Mouse (Mus musculus) erythroblast, adult 5-6 weeks (primary cell): Measurements from ENCODE around the gene Car10. TPM values are rescaled to one million over a fixed set of nuclear protein-coding genes. Genes with fewer than 3 reads are reported as not detected.

Experiments used
- ATAC-seq: replicated peaks from 2 replicates; pipeline ENCODE4 v1.8.0; 2016; ENCODE audit warnings: moderate number of reproducible peaks, mild to moderate bottlenecking, moderate TSS enrichment, inconsistent platforms; ENCODE audit not compliant: poor library complexity, low FRiP score, severe bottlenecking
- total RNA-seq, 2 experiments: library from RNA; stranded (forward) in 1 of 2; stranded (reverse) in 1 of 2; fragments of 150-400 nt in 1 of 2; fragments of 200-764, 138-1000 nt in 1 of 2; gene quantifications; 2 replicates each; pipeline versions ENCODE4 v1.2.3 to v1.2.4; 2015 to 2017; ENCODE audit warnings: low replicate concordance in 2 of 2

Car10 gene
- total RNA-seq, 2 experiments from 2014 or later = 0.60 TPM; not detected in 1

DNA sequence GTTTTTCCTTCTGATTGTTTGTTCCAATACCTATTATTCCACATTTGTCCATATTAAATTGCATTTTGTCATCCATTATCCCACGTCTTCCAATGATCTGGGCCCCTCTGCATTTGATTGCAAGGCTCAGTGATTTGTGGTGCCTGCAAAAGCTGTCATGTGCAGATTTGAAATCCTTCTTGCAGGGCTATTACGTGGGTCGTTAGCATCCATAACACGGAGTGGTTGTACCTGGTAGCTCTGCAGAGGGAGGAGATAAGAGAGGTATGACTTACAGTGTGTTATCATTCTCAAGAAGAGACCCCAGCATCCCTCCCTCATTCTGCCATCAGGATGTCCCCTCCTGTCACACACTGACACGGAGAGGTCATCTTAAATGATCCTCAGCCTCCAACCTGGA is 451.1 kb downstream of the Car10 start:
- no peak for ATAC-seq

DNA sequence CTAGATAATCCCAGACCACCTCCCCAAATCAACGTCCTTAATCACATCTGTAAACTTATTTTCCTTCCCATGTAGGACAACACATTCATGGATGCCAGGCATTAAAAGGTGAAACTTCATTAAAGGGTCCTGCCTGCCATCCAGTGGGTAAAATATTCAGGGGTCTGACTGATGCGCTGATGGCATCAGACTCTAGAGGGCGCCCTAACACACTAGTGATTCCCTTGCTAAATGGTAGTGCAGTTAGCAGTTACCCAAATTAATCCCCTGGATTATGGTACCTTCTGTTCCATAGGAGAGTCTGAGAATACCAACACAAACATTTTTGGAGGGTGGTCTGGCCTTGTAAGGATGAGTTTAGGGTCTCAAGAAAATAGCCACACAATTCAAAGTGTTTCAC is 453.1 kb downstream of the Car10 start:
- no peak for ATAC-seq

DNA sequence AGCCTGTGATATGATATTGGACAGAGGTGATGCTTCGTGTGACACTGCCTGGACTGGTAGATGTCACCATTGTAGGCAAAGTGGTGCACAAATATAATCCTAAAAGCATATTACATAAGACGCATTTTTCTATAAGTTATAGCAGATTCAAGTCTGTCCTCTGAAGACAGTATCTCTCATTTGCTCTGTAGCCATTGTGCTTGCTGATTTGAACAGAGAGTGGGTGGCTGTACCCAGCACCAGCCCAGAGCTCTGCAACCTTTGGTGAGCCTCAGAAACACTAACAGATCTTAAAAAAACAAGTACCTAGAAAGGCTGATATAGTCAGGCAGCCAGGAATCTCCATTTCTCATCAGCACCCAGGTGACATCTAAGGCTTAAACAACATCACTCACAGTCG is 461.3 kb downstream of the Car10 start:
- ATAC-seq = no peak

DNA sequence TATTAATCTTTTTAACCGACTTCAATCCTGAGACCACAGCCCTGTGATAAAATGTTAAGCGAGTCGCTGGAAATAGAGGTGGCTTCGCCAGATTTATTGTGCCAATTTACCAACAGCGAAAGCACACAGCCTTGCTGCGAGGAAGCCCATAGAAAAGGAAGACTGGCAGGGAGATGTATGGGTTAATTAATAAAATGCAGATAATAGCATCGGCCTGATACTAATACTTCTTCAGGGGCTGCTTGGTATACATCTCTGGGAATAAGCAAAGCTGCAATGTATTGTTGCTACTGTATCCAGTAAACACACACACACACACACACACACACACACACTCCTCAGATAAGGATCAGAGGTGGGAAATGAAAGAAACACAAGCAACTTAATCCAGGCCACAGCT is 462.7 kb downstream of the Car10 start:
- no peak for ATAC-seq

DNA sequence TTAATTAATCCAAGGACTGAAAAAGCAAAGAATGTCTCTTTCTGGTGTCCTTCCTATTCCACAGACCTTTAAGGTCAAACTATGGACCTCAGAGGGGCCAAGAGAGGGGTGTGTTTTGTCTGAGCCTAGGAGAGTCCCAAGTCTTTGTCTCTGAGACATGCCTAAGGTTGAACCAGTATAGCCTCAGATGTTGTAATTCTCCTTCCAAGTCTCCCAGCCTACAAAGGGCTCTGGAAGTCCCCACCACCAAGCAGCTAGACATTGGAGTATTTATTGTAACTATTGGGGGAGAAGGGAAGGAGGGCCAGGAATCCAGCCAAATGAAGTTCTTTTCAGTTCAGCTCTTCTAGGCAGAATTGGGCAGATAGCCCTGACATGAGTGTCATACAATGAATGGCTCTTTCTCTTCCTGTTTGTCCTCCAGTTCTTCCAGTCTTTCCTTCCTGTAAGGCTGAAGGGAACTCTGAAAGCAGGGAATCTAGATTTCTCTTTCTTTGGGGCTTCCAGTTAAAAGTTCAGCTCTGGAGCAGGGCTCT is 464.6 kb downstream of the Car10 start:
- ATAC-seq = no peak

DNA sequence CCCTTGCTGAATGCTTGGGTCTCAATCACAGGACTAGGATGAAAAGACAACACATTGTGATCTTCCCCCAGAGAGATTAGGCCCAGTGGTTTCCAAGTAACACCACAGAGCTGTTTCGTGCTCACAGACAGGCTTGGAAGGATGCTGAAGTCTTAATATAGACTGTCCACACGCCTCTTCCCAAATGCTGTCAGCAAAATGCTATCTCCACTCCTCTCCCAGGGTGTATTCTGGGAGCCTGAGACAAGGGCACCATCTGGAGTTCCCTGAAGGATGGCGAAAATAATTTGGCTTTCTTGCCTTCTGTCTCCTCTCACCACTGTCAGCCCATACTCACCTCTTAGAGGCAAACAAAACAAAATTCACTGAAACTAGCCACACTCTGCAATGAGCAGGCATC is 467.9 kb downstream of the Car10 start:
- ATAC-seq = no peak

DNA sequence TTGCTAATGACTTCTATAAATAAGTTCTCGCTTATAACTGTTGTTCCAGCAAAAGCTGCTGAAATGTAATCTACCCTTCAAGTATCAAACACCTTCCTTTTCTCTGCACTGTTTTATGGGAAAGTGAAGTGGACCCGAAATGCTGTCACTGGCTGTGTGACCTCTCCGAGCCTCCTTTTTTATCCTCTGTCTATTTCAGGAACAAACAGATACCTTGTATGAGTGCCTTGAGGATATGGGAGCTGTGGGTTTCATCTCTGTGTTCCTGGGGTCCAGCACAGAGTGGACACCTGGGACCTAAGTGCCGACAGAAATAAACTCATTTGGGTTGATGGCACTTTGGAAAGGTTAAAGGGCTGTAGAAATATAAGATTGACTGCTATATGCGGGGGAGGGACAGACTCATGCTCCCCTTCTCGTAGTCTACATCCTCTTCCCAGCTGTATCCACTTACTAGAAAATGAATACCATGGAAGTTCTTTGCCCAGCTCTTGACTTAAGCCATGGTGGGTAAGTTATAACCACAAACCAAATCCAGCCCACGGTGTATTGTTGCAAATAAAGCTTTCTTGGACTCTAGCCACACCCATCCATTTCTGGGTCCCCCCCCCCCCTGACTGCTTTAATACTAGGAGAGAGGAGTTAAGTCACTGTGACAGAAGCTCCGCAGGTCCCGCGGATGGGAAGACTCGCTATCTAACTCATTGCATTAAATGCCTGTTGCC is 474.3 kb downstream of the Car10 start:
- ATAC-seq = no peak

DNA sequence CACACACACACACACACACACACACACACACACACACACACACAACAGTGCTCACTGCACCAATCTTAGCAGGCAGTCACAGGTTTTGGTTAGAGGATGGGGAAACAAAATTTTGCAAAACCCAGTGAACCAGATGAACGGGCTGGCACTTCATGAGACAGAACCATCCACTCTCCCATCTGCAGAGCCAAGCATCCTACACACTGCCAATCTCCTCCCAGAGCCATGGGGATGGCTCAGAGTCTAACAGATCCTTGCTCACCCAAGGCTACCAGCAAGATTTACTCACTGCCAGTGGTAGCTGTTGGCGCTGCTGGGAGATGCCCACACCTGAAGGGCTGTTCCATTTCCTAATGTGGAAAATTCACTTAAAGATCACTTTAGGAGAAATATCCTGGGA is 479.6 kb downstream of the Car10 start:
- no peak for ATAC-seq

DNA sequence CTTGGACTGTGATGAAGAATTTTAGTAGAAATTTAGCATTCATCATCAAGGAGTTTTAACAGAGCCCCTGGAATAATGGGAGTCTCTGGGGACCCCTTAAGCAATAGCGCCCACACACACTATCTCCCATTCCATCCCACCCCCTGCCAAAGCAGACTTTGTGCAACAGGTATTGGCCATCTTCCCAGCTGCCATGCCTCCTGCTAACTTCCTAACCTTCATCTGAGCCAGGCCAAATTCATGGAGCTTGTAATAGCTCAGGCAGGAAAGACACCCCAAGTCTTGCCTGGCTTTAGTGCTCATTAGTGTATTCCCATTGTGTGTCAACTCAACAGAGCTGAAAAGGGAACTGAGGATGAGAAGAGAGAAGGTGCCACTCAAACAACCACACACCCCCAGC is 481.8 kb downstream of the Car10 start:
- no peak for ATAC-seq

DNA sequence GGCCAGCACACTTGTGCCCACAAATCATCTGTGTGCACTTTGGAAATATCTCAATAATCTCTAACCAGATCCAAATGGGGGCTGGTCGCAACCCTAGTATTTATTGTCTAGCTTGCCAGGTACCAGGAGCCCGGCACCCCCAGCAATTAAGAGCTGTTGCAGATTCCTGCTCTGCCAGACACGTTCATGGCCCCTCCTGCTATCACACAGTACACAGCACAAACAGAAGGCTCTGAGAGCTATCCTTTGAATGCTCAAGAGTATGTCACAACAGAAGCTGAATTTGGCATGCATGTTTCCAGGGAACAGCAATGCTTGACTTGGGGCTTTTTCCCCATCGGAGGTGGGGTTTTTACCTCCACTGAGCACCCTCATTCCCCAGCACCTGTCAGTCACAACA is 483.5 kb downstream of the Car10 start:
- no peak for ATAC-seq

DNA sequence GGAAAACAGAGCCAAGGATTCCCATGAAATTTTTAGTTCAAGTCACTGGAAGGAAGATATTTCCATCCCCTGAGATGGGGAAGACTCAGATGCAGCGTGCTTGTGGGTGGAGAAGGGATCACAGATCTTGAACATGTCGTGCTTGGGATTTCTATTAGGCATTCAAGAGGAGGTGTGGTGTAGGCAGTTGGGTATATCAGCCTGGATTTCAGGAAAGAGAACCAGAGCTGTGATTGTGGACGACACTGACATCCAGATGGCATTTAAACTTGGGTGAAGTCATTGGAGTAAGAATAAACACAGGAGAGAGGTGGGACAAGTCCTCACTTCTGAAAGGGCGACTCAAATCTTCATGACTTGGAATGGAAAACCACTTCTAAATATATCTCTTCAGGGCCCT is 490.0 kb downstream of the Car10 start:
- no peak for ATAC-seq

DNA sequence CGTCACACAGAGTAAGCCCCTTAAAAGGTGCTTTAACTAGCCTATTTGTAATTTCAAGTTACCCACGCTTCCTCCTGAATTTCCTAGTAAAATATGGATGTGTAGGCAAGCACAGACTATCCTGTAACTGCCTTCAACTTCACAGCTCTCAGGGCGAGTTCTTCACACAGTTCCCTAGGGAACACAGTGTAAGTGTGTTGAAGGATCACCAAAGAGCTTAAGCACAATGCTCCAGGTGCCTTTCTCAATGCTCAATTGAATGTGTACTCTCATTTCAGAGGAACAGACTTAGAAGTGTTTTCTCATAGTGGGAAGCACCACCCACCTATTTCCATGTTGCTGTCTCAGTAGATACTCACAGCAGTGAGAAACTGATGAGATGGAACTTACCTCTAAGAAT is 492.8 kb downstream of the Car10 start:
- no peak for ATAC-seq

DNA sequence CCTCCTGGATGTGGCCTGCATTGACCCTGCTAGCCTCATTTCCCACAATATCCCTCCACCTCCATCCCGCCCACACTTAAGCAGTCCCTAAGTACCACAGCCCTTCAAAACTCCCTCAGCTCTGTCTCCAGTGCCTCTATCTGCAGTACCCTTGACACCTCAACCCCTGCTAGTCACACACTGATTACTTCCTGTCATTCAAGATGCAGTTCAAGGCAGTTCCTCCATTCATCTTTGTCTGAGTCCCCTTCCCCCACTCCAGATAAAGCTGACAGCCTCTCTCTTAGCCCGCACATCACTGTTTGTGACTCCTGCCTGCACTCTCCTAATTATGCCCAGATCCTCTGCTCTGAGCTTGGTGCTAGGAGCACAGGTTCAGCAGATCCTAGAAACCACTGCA is 496.2 kb downstream of the Car10 start:
- ATAC-seq = no peak

DNA sequence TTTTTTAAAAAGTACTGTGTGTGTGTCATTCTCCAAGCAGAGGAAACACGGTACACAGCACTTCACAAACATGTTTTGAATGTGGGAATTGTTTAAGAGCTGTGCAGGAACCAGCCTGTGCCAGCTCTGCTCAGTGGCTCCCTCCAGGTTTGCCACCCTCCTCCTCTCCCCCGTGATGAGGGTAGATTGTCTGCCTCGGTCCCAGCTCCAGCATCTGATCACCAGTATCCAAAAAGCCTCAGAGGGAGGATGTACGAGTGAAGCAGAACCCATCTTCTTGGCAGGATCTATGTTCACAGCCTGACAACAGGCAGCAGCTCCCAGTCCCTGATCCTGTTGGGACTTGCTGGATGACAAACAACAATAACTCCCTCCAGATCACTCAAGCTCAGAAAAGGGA is 500.3 kb downstream of the Car10 start:
- no peak for ATAC-seq

DNA sequence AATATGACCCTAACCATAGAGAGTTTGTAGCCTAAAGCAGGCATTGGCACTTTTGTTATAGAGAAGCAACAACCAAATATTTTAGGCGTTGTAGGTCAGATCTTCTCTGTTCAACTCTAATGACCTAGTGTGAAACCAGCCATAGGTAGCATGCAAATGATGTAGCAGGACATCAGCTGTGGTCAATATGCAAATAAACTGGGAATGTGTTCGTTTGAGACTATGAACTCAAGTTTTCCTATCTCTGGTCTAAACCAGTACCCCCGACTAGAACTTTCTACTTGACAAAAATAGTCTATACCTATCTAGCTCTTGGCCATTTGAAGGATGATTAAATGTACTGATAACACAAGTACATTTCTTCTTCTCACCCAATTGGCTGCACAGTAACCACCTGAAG is 501.9 kb downstream of the Car10 start:
- no peak for ATAC-seq

DNA sequence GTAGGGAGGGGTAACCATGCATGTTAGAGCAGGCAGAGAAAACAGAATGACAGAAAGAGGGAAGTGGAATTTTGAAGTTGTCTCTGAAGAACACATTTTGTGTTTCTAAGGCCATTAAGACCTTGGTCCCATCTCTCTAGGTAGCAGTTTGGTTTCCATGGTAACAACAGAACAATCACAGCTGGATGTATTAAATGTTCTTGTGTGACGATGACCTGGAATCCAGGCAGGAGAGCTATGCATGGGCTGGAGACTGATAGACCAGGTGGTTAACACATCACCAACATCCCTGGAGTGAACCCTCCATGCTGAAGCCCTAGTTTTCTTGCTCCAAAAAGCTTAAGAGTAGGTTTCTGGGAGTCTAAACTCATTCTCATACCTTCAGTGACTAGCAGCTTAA is 505.7 kb downstream of the Car10 start:
- ATAC-seq = no peak

DNA sequence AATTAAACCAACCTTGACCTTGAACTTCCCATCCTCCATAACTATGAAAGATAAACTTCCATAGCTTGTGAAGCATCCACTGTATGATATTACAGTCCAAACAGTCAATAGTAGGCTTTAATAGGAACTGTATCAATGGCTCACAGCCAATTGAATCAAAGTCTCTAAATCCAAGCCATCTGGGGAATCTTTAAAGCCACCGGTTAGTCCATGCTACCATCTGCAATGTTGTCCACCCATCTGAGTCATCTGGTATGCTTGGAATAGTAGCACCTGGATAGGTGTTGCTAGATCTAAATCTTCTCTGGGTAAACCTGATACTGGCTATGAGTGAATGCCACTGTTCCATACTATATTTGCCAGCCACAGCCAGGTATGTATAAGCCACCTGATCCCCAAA is 509.3 kb downstream of the Car10 start:
- no peak for ATAC-seq

DNA sequence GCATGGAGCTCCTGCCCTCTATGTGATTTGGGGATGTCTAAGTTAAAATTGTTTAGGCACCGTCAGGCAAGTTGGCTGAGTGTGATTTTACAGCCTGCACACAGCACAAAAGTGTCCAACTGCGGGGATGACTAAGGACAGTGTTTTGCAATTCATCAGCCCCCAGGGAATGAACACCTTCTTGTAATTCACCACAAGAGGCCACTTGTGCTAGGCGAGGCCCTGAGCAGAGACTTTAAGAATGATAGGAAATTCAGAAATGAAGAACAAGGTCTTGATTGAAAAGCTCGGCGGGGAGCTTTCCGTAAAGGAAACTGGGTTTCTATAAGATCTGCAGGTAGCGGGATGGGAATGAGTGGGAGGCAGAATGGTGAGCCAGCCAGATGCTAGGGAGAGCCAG is 510.9 kb downstream of the Car10 start:
- ATAC-seq = no peak

DNA sequence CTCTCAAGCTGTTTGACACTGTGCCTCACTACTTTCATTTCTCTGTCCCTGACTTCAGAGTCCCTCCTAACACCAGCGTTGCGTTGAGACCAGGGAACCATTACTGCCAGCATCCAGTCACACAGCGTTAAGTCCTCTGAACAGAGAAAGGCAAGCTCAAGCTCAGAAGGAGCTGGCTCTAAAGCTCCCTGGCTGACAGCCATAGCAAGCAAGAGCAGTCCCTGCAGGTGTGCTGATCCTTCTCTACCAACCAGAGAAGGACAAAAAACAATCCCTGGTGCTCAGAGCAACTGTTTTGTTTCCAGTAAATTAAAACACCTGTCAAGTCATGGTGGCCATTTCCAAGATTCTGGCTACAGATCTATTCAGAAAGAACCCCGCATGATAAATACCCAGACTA is 514.2 kb downstream of the Car10 start:
- no peak for ATAC-seq

DNA sequence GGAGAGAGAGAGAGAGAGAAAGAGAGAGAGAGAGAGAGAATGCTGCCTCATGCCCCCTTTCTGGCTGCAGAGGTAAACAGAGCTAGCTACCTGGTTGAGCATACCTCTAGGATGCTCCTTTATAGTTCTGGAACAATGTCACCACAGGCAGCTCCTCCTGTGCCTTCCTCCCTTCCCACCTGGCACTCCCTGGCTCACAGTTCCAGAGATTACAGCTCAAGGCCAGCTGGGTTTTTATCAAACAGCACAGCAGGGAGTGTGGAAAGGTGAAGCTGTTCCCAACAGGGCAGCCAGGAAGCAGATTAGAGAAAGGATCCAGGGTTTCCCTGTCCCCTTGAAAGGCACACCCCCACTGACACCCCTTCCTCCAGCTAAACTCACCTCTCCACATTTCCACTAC is 517.0 kb downstream of the Car10 start:
- ATAC-seq = no peak

DNA sequence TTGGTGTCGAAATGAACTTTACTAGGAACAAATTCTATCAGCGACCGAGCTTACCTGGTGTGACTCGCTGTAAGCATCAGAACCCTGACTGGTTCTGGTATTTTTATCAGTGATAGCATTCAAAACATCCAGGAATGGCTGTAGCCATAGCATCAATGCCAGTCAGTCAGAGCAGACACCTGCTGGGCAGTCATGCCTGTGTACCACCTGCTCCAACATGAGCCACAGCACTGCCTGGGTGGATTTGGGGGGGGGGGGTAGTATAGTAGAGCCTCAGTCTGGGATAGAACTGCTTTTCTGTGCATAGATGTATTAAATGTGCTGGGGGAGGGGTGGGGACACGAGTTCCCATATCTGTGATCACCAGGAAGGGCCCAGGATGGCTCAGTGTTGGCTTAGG is 525.8 kb downstream of the Car10 start:
- no peak for ATAC-seq

DNA sequence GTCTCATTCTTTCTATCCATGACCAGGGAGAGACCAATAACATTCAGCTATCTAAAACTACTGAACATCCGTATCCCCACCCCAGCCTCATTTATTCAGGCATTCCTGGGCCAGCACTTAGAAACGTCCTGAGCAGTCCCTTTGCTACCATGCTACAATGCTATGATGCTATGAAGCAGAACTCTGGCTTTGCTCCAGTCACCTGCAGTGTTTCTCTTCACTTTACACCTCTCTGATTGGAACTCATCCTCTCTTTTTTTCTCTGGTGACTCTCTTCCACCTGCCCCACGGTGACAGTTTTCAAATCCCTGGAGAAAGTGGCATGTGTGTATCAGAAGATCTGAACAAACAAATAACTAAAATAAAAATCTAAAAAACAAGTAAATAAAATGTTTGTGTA is 541.6 kb downstream of the Car10 start:
- ATAC-seq = no peak
